Mouse (Mus musculus): Measurements from ENCODE around the gene Ap3b1. TPM values are rescaled to one million over a fixed set of nuclear protein-coding genes. Genes with fewer than 3 reads are reported as not detected.

The Ap3b1 gene
- polyA plus RNA-seq, 1 experiment from 2014 or later, result 76.2 TPM

DNA sequence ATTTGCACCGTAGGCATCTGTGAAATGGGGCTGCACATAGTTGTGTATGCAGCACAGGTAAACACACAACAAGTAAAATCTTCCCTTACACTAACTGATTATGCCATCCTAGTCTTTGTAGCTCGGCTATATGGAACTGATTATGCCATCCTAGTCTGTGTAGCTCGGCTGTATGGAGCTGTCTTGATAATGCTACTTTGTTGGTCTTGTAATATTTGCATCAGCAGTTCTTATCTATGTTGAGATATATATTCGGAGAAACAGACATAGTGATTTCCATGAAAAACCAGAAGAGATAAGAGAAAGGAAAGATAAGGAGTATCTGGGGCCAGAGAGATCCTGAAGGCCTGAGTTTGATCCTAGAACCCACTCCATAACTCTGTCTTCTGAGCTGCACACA lies 178.6 kb downstream of the Ap3b1 start:
- TF ChIP-seq CTCF (IDR thresholded peaks at IDR 0.05), result no peak
- no peak for ATAC-seq
- ChIA-PET CTCF (interaction anchor here (1.0 kb wide), 1 partner anchor 9 kb away, joined by 3 read pairs; no protein-coding TSS in a partner anchor), POLR2A (no interaction called here)
- in situ Hi-C loops (cut with MboI; ENCODE audit: low pct_unique_long_range_greater_than_20kb), result no loop called here
- DNase-seq (ENCODE audit: low read depth, low spot score), result no peak
- H3K27me3 ChIP-seq, result no peaks in the 10 kb centered on the region

GRCm38 (mm10) chr13:94539851-94540646 lies 181.3 kb downstream of the Ap3b1 start:
- ChIA-PET CTCF (no interaction called here), POLR2A (no interaction called here)
- ATAC-seq (no peak), DNase-seq (ENCODE audit: low read depth, low spot score) (no peak)
- in situ Hi-C loops (cut with MboI; ENCODE audit: low pct_unique_long_range_greater_than_20kb), result no loop called here
- TF ChIP-seq CTCF (IDR thresholded peaks at IDR 0.05), result no peak
- no peaks in the 10 kb centered on the region for H3K27me3 ChIP-seq

GRCm38 (mm10) chr13:94542061-94542460 lies 183.3 kb downstream of the Ap3b1 start:
- H3K27me3 ChIP-seq, result no peaks in the 10 kb centered on the region
- no peak for DNase-seq (ENCODE audit: low read depth, low spot score)
- TF ChIP-seq CTCF (IDR thresholded peaks at IDR 0.05), result no peak
- POLR2A ChIA-PET, result no interaction called here
- CTCF ChIA-PET, result no interaction called here
- in situ Hi-C loops (cut with MboI; ENCODE audit: low pct_unique_long_range_greater_than_20kb), result no loop called here
- ATAC-seq, result no peak

GRCm38 (mm10) chr13:94544211-94544610 lies 185.5 kb downstream of the Ap3b1 start:
- ChIA-PET CTCF (interaction anchor here (1.0 kb wide), 1 partner anchor 62 kb away, joined by 3 read pairs; no protein-coding TSS in a partner anchor), POLR2A (no interaction called here)
- TF ChIP-seq CTCF (IDR thresholded peaks at IDR 0.05), result no peak
- H3K27me3 ChIP-seq, result no peaks in the 10 kb centered on the region
- no peak for DNase-seq (ENCODE audit: low read depth, low spot score)
- in situ Hi-C loops (cut with MboI; ENCODE audit: low pct_unique_long_range_greater_than_20kb), result no loop called here
- no peak for ATAC-seq

GRCm38 (mm10) chr13:94545739-94546138 lies 187.0 kb downstream of the Ap3b1 start:
- ChIA-PET POLR2A (interaction anchor here (1.5 kb wide), 1 partner anchor 18 kb away, joined by 4 read pairs; no protein-coding TSS in a partner anchor), CTCF (interaction anchor here (1.2 kb wide), 1 partner anchor 18 kb away, joined by 3 read pairs; no protein-coding TSS in a partner anchor)
- TF ChIP-seq CTCF (IDR thresholded peaks at IDR 0.05), result no peak
- no peak for ATAC-seq
- no peaks in the 10 kb centered on the region for H3K27me3 ChIP-seq
- in situ Hi-C loops (cut with MboI; ENCODE audit: low pct_unique_long_range_greater_than_20kb), result no loop called here
- DNase-seq (ENCODE audit: low read depth, low spot score), result no peak

- H3K27me3 ChIP-seq, result no peaks in the 10 kb centered on the region
- ChIA-PET POLR2A (interaction anchor here (1.5 kb wide), 1 partner anchor 17 kb away, joined by 4 read pairs; no protein-coding TSS in a partner anchor), CTCF (interaction anchor here (1.2 kb wide), 1 partner anchor 18 kb away, joined by 3 read pairs; no protein-coding TSS in a partner anchor)
- TF ChIP-seq CTCF (IDR thresholded peaks at IDR 0.05), result no peak
- in situ Hi-C loops (cut with MboI; ENCODE audit: low pct_unique_long_range_greater_than_20kb), result no loop called here
- DNase-seq (ENCODE audit: low read depth, low spot score), result no peak
- no peak for ATAC-seq
Observed at GRCm38 (mm10) chr13:94546246-94546645, 187.5 kb downstream of the Ap3b1 start.

- CTCF ChIA-PET, result interaction anchor here (1.3 to 2.1 kb wide), 2 partner anchors 11 to 21 kb away, joined by 3 to 7 read pairs; no protein-coding TSS in a partner anchor
- POLR2A ChIA-PET, result no interaction called here
- TF ChIP-seq CTCF (IDR thresholded peaks at IDR 0.05), result no peak
- in situ Hi-C loops (cut with MboI; ENCODE audit: low pct_unique_long_range_greater_than_20kb), result no loop called here
- DNase-seq (ENCODE audit: low read depth, low spot score) (no peak), ATAC-seq (no peak)
- H3K27me3 ChIP-seq, result no peaks in the 10 kb centered on the region
Observed at GRCm38 (mm10) chr13:94549580-94549979, 190.8 kb downstream of the Ap3b1 start.

- in situ Hi-C loops (cut with MboI; ENCODE audit: low pct_unique_long_range_greater_than_20kb), result no loop called here
- DNase-seq (ENCODE audit: low read depth, low spot score) (no peak), ATAC-seq (no peak)
- H3K27me3 ChIP-seq, result no peaks in the 10 kb centered on the region
- POLR2A ChIA-PET, result no interaction called here
- no peak for TF ChIP-seq CTCF (IDR thresholded peaks at IDR 0.05)
- CTCF ChIA-PET, result interaction anchor here (1.3 to 2.1 kb wide), 2 partner anchors 10 to 21 kb away, joined by 3 to 7 read pairs; no protein-coding TSS in a partner anchor
Observed at GRCm38 (mm10) chr13:94550037-94550436, 191.3 kb downstream of the Ap3b1 start.

DNA sequence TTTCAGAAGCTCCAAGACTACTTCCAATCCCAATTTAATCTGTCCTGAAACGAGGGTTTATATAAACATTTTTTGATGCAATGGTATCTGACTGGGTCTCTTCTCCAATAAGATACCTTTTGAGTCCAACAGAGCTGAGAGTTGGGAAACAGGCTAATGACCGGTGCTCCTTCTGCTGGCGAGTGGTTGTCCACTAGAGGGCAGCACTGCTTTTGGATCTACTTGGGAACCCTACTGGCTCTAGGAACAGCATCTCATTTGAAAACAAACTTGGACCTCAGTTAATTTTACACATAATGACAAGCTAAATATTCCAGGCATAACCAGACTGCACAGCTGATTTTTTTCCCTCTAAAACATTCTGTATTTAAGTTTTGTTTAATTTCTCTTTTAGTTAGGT lies 201.3 kb downstream of the Ap3b1 start:
- peak; percentile 94 for TF ChIP-seq CTCF (IDR thresholded peaks at IDR 0.05)
- POLR2A ChIA-PET, result no interaction called here
- in situ Hi-C loops (cut with MboI; ENCODE audit: low pct_unique_long_range_greater_than_20kb), result loop anchor here (5.0 kb wide), 1 partner anchor 382 kb away; no protein-coding TSS in a partner anchor

DNA sequence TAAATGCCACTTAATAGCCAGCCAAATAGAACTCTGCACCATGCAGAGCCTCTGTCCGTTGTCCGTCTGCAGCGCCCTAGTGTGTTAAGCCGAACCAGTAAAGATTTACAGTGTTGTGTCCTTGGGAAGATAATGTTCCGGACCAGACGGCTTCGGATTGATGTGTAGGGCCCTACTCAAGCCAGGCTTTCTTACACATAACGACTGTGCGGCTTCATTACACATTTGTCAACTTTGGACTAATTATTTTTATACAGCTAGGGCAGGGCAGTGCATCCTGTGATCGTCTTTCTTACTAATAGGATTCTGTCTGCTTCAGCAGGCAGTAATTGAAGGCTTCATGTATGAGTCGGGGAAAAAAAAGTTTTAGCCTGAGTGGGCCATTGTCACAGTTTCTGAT lies 202.1 kb downstream of the Ap3b1 start:
- DNase-seq (ENCODE audit: low read depth, low spot score) (no peak), ATAC-seq (no peak)
- CTCF ChIA-PET, result interaction anchor here (1.0 to 2.3 kb wide), 3 partner anchors 10 to 381 kb away, joined by 3 to 10 read pairs (median 7); no protein-coding TSS in a partner anchor
- POLR2A ChIA-PET, result no interaction called here
- in situ Hi-C loops (cut with MboI; ENCODE audit: low pct_unique_long_range_greater_than_20kb), result loop anchor here (5.0 kb wide), 1 partner anchor 381 kb away; no protein-coding TSS in a partner anchor
- no peaks in the 10 kb centered on the region for H3K27me3 ChIP-seq
- no peak for TF ChIP-seq CTCF (IDR thresholded peaks at IDR 0.05)

More for the DNA sequence above, 201.3 kb downstream of the Ap3b1 start:
- CTCF ChIA-PET, result interaction anchor here (0.8 to 1.7 kb wide), 6 partner anchors 9 to 416 kb away, joined by 3 to 7 read pairs (median 5); partner anchors contain the start of gene Wdr41
- peak; percentile 85 for ATAC-seq
- H3K27me3 ChIP-seq, result no peaks in the 10 kb centered on the region
- no peak for DNase-seq (ENCODE audit: low read depth, low spot score)
